Mouse (Mus musculus) hindbrain, embryonic 13.5 days (tissue): ENCODE data around the gene Ccl24. TPM values are rescaled to one million over a fixed set of nuclear protein-coding genes. Genes with fewer than 3 reads are reported as not detected.

Source experiments
- ATAC-seq: fragments of 200-750 bp; cut with Nextera tagmentation; 2 replicates; pipeline ENCODE4 v1.8.0; 2017; ENCODE audit warnings: moderate TSS enrichment; ENCODE audit not compliant: low FRiP score
- H3K27ac ChIP-seq: fragments of 300-500 bp; sonication (generic); 2 replicates; pipeline ENCODE4 v1.5.1; 2015; ENCODE audit warnings: inconsistent platforms, mild to moderate bottlenecking, moderate library complexity
- H3K27me3 ChIP-seq: fragments of 300-500 bp; sonication (generic); 2 replicates; pipeline ENCODE4 v1.6.1; 2015; ENCODE audit warnings: mild to moderate bottlenecking, inconsistent platforms
- H3K36me3 ChIP-seq: fragments of 300-500 bp; sonication (generic); 2 replicates; pipeline ENCODE4 v1.6.1; 2015; ENCODE audit warnings: mild to moderate bottlenecking, inconsistent platforms
- H3K4me1 ChIP-seq: fragments of 300-500 bp; sonication (generic); replicated peaks from 2 replicates; pipeline ENCODE4 v1.6.1; 2015; ENCODE audit warnings: inconsistent platforms
- H3K4me2 ChIP-seq: fragments of 300-500 bp; sonication (generic); 2 replicates; pipeline ENCODE4 v1.6.1; 2015; ENCODE audit warnings: inconsistent platforms, mild to moderate bottlenecking, moderate library complexity
- H3K4me3 ChIP-seq: fragments of 300-500 bp; sonication (generic); 2 replicates; pipeline ENCODE4 v1.5.1; 2015; ENCODE audit warnings: mild to moderate bottlenecking, inconsistent platforms
- H3K9ac ChIP-seq: fragments of 300-500 bp; sonication (generic); 2 replicates; pipeline ENCODE4 v1.6.1; 2015; ENCODE audit warnings: mild to moderate bottlenecking, inconsistent platforms
- H3K9me3 ChIP-seq: fragments of 300-500 bp; sonication (generic); 2 replicates; pipeline ENCODE4 v1.6.1; 2016; ENCODE audit warnings: inconsistent platforms
- WGBS: fragments of 180-500 bp; shearing (Covaris S2); methylation state at CpG from one replicate; pipeline ENCODE4 v1.1.7; 2015; 5-methylcytosine and 5-hydroxymethylcytosine counted together
- polyA plus RNA-seq: library from polyadenylated mRNA; unstranded; fragments of >200 nt; fragmentation: Nextera tagmentation; extraction: Ambion mirVana; gene quantifications from 2 replicates; pipeline ENCODE4 v1.2.1, GENCODE M21; 2015

Ccl24 gene
- polyA plus RNA-seq, 1 experiment from 2014 or later: 3.7 TPM

DNA sequence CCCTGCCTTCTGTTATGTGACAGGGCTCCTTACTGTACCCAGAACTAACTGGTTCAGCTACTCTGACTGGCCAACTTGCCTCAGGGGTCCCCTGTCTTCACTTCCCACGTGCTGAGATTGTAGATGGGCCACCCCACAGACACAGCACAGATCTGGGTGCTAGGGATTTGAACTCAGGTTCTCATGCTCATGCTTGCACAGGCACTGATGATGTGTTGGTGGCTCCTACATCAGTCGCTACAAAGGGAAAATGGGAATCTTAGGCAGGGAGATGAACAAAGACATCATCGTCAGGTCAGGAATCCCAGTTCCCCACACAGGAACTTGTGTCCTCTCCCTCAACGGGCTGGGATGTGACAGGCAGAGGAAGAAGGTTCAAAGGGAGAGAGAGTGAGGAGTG lies 3.2 kb upstream of the Ccl24 start:
- H3K4me3 ChIP-seq: no peak overlapping the region
- H3K27me3 ChIP-seq: no peaks in the 10 kb centered on the region
- no peaks in the 10 kb centered on the region for H3K36me3 ChIP-seq
- no peak overlapping the region for H3K27ac ChIP-seq
- ATAC-seq: no peak
- H3K9ac ChIP-seq: no peak overlapping the region; the same call in 1 of the 2 replicates
- H3K4me2 ChIP-seq: no peak overlapping the region
- H3K9me3 ChIP-seq: no peaks in the 10 kb centered on the region
- 62% methylated on average over 4 of the region's 4 CpGs for WGBS
- H3K4me1 ChIP-seq: no peaks in the 10 kb centered on the region

DNA sequence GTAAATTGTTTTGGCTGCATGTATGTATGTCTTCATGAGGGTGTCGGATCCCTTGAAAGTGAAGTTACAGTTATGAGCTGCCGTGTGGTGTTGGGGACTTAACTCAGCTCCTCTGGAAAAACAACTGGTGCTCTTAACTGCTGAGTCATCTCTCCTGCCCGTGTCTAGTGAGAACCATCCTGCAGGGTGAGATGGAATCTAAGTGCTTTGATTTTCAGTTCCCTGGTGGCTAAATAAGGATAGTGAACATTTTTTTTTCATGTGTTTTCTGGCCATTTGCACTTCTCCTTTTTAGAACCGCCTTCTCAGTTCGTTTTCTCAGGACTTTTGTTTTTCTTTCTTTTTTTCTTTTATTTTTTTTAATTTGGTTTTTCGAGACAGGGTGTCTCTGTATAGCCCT lies 4.2 kb downstream of the Ccl24 start:
- H3K4me3 ChIP-seq: no peak overlapping the region
- no peaks in the 10 kb centered on the region for H3K27me3 ChIP-seq
- no peak overlapping the region for H3K9ac ChIP-seq
- no peak overlapping the region for H3K27ac ChIP-seq
- no peaks in the 10 kb centered on the region for H3K36me3 ChIP-seq
- no peak for ATAC-seq
- H3K4me1 ChIP-seq: no peaks in the 10 kb centered on the region
- no peaks in the 10 kb centered on the region for H3K9me3 ChIP-seq
- H3K4me2 ChIP-seq: no peak overlapping the region
- WGBS: 72% methylated on average over 6 of the region's 6 CpGs

DNA sequence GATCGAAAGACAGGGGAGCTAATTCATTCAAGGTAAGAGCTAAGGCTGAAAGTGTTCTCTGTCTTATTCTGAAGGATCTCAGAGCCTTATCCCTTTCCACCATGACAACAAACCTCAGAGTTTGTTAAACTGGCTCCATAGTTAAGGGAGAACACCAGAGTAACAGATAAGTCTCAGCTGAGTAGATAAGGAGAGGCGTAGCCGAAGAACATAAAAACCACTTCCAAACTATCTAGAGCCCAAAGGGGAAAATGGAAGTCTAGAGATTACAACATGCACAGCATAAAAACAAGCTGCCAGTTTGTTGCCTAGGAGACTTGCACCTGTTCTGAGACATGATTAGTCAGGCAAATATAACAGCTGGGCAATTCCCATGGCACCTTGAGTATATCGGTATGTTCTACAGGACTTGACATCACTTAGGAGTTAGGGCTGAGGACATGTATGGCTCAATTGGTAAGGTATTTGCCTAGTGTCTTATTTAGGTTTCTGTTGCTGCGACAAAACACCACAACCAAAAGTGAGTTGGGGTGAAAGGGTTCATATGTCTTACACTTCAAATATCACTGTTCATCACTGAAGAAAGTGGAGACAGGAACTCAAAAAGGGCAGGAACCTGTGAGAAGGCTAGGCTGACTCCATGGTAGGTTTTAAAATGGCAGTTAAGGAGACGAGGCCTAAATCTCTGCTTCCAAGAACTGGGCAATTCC lies 5.1 kb downstream of the Ccl24 start:
- Histone ChIP-seq H3K4me3 (no peak overlapping the region), H3K4me1 (no peaks in the 10 kb centered on the region), H3K36me3 (no peaks in the 10 kb centered on the region), H3K9ac (no peak overlapping the region), H3K4me2 (no peak overlapping the region), H3K27me3 (no peaks in the 10 kb centered on the region), H3K27ac (no peak overlapping the region), H3K9me3 (no peaks in the 10 kb centered on the region)
- ATAC-seq: no peak
- 88% methylated on average over 6 of the region's 6 CpGs for WGBS

DNA sequence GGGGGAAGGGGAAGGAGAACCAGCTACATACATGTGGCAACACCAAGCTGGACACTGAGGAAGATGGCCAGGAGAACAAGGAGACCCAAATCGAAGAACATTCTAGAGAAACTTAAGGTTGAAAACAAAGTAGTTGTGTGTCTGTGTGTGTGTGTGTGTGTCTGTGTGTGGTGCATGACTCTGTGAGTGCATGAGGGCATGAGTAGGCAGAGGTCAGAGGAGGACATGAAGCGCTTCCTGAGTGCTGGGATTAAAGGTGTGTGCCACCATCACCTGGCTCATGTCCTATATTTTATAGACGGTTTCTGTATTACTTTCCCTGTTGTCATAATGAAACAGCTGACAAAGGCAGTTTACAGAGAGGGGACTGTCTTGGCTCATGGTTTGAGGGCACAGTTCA lies 9.4 kb downstream of the Ccl24 start, which contains the start of gene Ccl26:
Gene Ccl26, minus strand, starts transcription at position 101 of the 400 bp plus-strand sequence.
- Histone ChIP-seq H3K9me3 (no peaks in the 10 kb centered on the region), H3K27ac (no peak within 1 kb of the TSS), H3K4me2 (no peak within 1 kb of the TSS), H3K9ac (no peak within 1 kb of the TSS), H3K4me1 (no peaks in the 10 kb centered on the region; the same call in 1 of the 2 replicates), H3K27me3 (no peaks in the 10 kb centered on the region), H3K36me3 (no peaks in the 10 kb centered on the region), H3K4me3 (no peak within 1 kb of the TSS)
- WGBS: 90% methylated on average over 3 of the region's 3 CpGs
- no peak for ATAC-seq

DNA sequence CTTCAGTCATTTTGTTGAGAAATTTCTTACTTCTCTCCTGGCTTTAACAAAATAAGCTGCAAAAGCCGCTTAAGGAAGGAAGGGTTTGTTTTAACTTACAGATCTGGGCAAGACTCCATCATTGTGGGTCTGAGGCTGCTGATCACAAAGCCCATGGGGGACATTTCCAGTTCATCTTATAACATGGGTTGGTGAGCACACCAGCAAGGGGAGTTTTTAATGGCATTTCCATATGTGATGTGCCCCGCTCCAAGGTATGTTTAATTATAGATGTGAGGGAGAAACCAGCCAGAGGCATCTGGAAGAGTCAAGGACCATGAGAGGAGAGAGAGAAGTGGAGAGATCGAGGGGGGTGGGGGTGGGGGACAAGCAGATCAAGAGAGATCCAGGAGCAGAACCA lies 15.2 kb downstream of the Ccl24 start:
- Histone ChIP-seq H3K36me3 (no peaks in the 10 kb centered on the region), H3K4me3 (no peak overlapping the region), H3K4me1 (peaks cover 18% of the 10 kb centered on the region), H3K27ac (peak overlapping the region; percentile 86), H3K4me2 (no peak overlapping the region), H3K27me3 (no peaks in the 10 kb centered on the region), H3K9ac (no peak overlapping the region), H3K9me3 (no peaks in the 10 kb centered on the region)
- ATAC-seq: no peak
- 56% methylated on average over 3 of the region's 3 CpGs for WGBS

DNA sequence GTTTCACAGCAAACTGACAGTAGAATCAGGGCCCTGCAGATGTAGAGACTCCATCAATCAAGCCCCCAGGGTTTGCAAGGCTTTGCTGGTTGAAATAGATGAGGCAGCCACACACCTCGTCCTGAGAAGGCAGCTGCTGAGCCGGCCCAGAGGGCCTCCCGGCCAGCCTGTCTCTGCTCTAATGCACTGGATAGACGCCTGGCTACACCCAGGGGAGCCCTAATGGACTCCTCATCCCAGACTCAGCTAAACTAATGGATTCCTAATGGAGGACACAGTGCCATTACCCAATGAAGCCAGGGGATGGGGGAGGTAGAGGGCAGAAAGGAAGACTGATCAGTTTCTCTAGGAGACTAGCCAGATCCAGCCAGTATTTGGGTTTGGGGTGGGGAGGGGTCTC lies 15.8 kb downstream of the Ccl24 start:
- Histone ChIP-seq H3K27ac (peak overlapping the region; percentile 86), H3K4me2 (no peak overlapping the region), H3K4me1 (peaks cover 18% of the 10 kb centered on the region), H3K27me3 (no peaks in the 10 kb centered on the region), H3K9ac (no peak overlapping the region), H3K4me3 (no peak overlapping the region), H3K36me3 (no peaks in the 10 kb centered on the region), H3K9me3 (no peaks in the 10 kb centered on the region)
- WGBS: 16% methylated on average over 4 of the region's 4 CpGs
- ATAC-seq: peak; percentile 79

DNA sequence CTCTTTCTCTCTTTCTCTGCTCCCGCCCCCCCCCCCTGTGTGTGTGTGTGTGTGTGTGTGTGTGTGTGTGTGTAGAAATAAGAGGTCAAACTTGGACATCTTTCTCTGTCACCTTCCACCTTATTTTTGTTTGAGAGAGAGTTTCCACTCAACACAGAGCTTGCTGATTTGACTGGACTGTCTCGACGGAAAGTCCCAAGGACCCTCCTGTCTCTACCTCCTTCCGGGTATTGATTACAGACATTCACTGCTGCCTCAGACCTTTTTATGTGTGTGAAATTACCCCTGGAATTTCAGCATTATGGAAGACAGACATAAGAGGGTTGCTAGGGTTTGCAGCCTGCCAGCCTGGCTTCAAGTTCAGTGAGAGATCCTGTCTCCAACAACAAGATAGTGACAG lies 16.6 kb downstream of the Ccl24 start:
- H3K4me3 ChIP-seq: no peak overlapping the region
- no peak for ATAC-seq
- H3K36me3 ChIP-seq: no peaks in the 10 kb centered on the region
- H3K27me3 ChIP-seq: no peaks in the 10 kb centered on the region
- peak overlapping the region; percentile 86 for H3K27ac ChIP-seq
- no peaks in the 10 kb centered on the region for H3K9me3 ChIP-seq
- no peak overlapping the region for H3K9ac ChIP-seq
- H3K4me2 ChIP-seq: no peak overlapping the region
- 74% methylated on average over 3 of the region's 4 CpGs for WGBS
- H3K4me1 ChIP-seq: peaks cover 18% of the 10 kb centered on the region

DNA sequence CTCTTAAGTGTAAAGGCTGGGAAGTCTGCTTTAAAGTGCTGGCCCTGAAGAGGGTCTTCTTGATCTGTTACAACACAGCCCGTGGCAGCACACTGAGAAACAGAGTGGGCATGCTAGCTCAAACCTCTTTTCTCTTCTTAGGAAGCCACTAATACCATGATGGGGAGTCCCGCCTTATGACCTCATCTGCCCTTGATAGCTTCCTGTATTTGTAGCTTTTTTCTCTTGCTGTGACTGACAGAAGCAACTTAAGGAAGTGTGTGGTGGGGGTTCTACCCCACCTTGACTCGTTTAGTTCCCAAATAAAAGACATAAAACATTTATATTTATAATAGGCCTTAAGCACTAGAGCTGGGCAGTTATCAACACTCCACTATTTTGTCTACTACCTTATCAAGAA lies 21.3 kb downstream of the Ccl24 start:
- ATAC-seq: no peak
- Histone ChIP-seq H3K27ac (no peak overlapping the region), H3K9ac (no peak overlapping the region), H3K27me3 (0 out of 2 replicates have a peak, but pooled peaks cover 5% of the 10 kb centered on the region), H3K9me3 (no peaks in the 10 kb centered on the region), H3K4me1 (peaks cover 3% of the 10 kb centered on the region), H3K4me3 (no peak overlapping the region), H3K36me3 (no peaks in the 10 kb centered on the region), H3K4me2 (no peak overlapping the region)
- 78% methylated on average over 3 of the region's 3 CpGs for WGBS

DNA sequence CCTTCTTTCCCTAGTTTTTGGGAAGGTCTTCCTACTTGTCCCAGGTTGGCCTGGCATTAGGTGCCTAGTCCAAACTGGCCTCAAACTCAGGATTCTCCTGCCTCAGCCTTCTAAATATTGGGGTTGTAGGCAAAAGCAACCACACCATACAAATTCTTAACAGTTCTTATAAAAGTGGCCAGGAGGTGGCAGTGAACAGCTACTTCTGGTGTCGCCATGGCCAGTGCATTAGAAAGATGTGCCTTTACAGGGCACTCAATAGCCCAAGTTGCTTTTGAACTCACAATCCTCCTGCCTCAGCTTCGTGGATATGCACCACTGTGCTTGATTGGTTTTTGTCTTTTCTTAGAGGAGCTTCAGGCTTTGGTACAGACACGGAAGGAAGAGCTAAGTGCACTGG lies 21.9 kb downstream of the Ccl24 start:
- Histone ChIP-seq H3K4me1 (peaks cover 2% of the 10 kb centered on the region), H3K9me3 (no peaks in the 10 kb centered on the region), H3K4me3 (no peak overlapping the region), H3K36me3 (no peaks in the 10 kb centered on the region), H3K27me3 (0 out of 2 replicates have a peak, but pooled peaks cover 5% of the 10 kb centered on the region), H3K9ac (no peak overlapping the region), H3K4me2 (no peak overlapping the region), H3K27ac (no peak overlapping the region)
- WGBS: 28% methylated on average over 3 of the region's 3 CpGs
- ATAC-seq: no peak

DNA sequence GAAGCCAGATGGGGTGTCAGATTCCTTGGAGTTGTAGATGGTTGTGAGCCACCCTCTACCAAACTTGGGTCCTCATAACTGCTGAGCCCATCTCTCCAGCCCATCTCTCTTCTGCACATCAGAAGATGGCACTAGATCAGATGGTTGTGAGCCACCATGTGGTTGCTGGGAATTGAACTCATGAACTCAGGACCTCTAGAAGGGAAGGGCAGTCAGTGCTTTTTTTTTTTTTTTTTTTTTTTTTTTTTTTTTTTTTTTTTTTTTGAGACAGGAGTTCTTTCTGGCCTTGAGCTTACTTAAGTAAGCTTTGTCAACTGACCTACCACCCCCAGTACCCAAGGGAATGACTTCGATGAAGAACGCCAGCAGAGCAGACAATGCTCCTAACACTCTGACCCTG lies 24.9 kb downstream of the Ccl24 start:
- WGBS: 91% methylated on average over 2 of the region's 2 CpGs
- no peak for ATAC-seq

DNA sequence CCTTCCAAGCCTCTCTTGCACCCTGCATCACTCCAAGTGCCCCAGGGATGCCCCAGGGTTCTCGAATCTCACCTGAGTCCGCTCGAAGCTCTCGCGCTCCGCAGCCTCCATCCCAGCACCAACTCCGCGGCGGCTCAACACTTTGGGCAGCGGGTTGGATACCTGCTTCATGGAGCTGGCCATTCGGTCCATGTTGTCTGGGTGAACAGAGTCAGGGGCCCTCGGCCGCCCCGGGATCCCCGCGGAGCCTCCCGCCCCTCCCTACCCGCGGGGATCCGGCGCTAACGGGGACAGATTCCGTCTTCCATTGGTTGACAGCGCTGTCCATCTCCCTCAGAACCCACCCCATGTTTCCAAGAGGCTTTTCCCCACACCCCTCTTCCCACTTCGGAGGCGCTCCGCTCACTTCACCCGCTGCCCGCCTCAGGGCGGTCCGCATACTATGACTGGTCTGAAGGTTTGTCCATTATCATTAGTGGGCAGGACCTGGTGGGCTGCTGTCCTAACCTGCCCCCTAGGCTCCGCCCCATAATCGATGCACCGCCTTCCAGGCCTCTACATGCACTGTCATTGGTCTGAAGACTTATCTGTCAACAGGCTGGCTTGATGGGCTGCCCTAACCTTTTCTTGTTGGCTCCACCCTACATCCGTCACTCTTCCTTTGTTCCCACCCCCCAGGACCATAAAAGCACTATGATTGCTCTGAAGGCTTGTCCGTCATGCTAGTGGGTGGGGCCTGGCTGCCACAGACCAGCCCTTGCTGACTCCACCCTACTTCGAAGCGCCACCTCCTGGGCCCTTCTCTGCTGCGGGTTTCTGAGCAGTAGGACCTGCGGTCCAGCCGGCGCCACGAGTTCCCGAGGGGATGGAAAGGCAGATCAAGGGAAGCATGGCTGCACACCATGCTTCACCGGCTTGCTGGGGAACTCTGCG lies 27.7 kb downstream of the Ccl24 start, which contains the start of gene Hip1:
Gene Hip1, minus strand, starts transcription at position 256 of the 933 bp plus-strand sequence.
- Histone ChIP-seq H3K4me1 (peaks cover 17% of the 10 kb centered on the region), H3K4me2 (peak within 1 kb of the TSS; percentile 96), H3K9me3 (no peaks in the 10 kb centered on the region), H3K9ac (peak within 1 kb of the TSS; percentile 80), H3K36me3 (no peaks in the 10 kb centered on the region), H3K4me3 (peak within 1 kb of the TSS; percentile 71), H3K27me3 (peaks cover 10% of the 10 kb centered on the region; the same call in 1 of the 2 replicates), H3K27ac (peak within 1 kb of the TSS; percentile 79)
- ATAC-seq: peak; percentile 99
- WGBS: under 1% methylated on average over 46 of the region's 46 CpGs

More for the DNA sequence above, 24.9 kb downstream of the Ccl24 start:
- Histone ChIP-seq H3K4me3 (no peak overlapping the region), H3K9ac (no peak overlapping the region), H3K4me1 (peaks cover 17% of the 10 kb centered on the region), H3K9me3 (no peaks in the 10 kb centered on the region), H3K27ac (no peak overlapping the region), H3K36me3 (no peaks in the 10 kb centered on the region), H3K4me2 (no peak overlapping the region), H3K27me3 (peaks cover 10% of the 10 kb centered on the region; the same call in 1 of the 2 replicates)

DNA sequence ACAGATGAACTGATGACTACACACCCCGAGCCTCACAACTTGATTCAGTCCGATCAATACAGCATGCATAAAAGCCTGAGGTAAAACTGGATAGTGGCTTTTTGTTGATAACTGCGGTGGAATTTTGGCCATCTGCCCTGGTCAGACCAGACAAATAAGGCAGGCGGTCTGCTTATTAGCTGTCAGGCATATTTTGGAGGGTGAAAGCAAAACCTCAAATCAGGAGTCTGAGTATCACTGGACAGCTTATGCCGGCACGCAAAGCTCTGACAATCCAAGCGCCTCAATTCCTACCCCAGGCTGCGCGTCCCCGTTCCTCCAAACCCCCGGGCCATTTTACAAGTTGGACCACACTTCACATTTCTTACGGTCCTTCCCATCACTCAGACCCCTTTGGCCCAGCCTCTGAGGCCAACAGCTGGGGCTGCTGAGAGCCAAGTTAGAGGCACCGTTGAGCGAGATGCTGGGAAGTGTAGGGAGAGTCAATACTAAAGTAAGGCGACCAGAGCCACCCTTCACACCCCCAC lies 28.8 kb downstream of the Ccl24 start:
- no peaks in the 10 kb centered on the region for H3K36me3 ChIP-seq
- H3K4me2 ChIP-seq: peak overlapping the region; percentile 96
- H3K27ac ChIP-seq: no peak overlapping the region
- WGBS: 4% methylated on average over 15 of the region's 15 CpGs
- peak overlapping the region; percentile 71 for H3K4me3 ChIP-seq
- peaks cover 17% of the 10 kb centered on the region for H3K4me1 ChIP-seq
- ATAC-seq: no peak
- H3K27me3 ChIP-seq: peaks cover 5% of the 10 kb centered on the region; the same call in 1 of the 2 replicates
- H3K9me3 ChIP-seq: no peaks in the 10 kb centered on the region
- H3K9ac ChIP-seq: peak overlapping the region; percentile 80
